Mouse (Mus musculus) c-Kit-positive CD71-positive TER-119-negative erythroid progenitor cells, embryonic 14.5 days (primary cell): ENCODE data around the gene Rps19.
"Not testable (repeated sequence)": the region's sequence is repeated elsewhere in the genome, so short reads cannot be mapped to it uniquely, and the experiment has no call there.

Experiments used
- DNase-seq: peaks from one replicate; pipeline ENCODE4 v3.0.0-alpha.2; 2013; ENCODE audit warnings: low read depth

The Rps19 gene

GRCm38 (mm10) chr7:24883896-24884692 lies at the start of gene Rps19:
TSS of gene Rps19 (plus strand) at chr7:24884371.
- DNase-seq = peak; percentile 99

GRCm38 (mm10) chr7:24838732-24839409 lies 45.3 kb upstream of the Rps19 start:
- not testable (repeated sequence) for DNase-seq

- no peak for DNase-seq
These were observed 44.8 kb upstream of the Rps19 start for GRCm38 (mm10) chr7:24839410-24839808.

GRCm38 (mm10) chr7:24840331-24840730 lies 43.8 kb upstream of the Rps19 start:
- DNase-seq = no peak

- no peak for DNase-seq
These were observed 43.2 kb upstream of the Rps19 start for GRCm38 (mm10) chr7:24841009-24841408.

GRCm38 (mm10) chr7:24844144-24844543 lies 40.0 kb upstream of the Rps19 start:
- no peak for DNase-seq

GRCm38 (mm10) chr7:24845181-24845580 lies 39.0 kb upstream of the Rps19 start:
- DNase-seq = no peak

- DNase-seq = peak; percentile 55
These were observed 38.5 kb upstream of the Rps19 start for GRCm38 (mm10) chr7:24845713-24846112.

GRCm38 (mm10) chr7:24846576-24846975 lies 37.6 kb upstream of the Rps19 start:
- not testable (repeated sequence) for DNase-seq

GRCm38 (mm10) chr7:24850162-24850561 lies 34.0 kb upstream of the Rps19 start:
- peak; percentile 15 for DNase-seq

GRCm38 (mm10) chr7:24850899-24851303 lies 33.3 kb upstream of the Rps19 start:
- DNase-seq = peak; percentile 72

- no peak for DNase-seq
These were observed 32.4 kb upstream of the Rps19 start for GRCm38 (mm10) chr7:24851596-24852325.

- DNase-seq = peak; percentile 84
These were observed 31.5 kb upstream of the Rps19 start for GRCm38 (mm10) chr7:24852557-24853232.

- no peak for DNase-seq
These were observed 31.0 kb upstream of the Rps19 start for GRCm38 (mm10) chr7:24853233-24853563.

- no peak for DNase-seq
These were observed 30.5 kb upstream of the Rps19 start for GRCm38 (mm10) chr7:24853695-24854094.

- DNase-seq = no peak
These were observed 27.6 kb upstream of the Rps19 start for GRCm38 (mm10) chr7:24856460-24857120.

GRCm38 (mm10) chr7:24859234-24859633 lies 24.9 kb upstream of the Rps19 start:
- DNase-seq = peak; percentile 48

GRCm38 (mm10) chr7:24861913-24862312 lies 22.3 kb upstream of the Rps19 start, which contains the start of gene Gm9844:
TSS of gene Gm9844 (plus strand) at chr7:24862213.
- DNase-seq = no peak

GRCm38 (mm10) chr7:24862853-24863252 lies 21.3 kb upstream of the Rps19 start:
- no peak for DNase-seq

GRCm38 (mm10) chr7:24864156-24864555 lies 20.0 kb upstream of the Rps19 start:
- no peak for DNase-seq

GRCm38 (mm10) chr7:24869080-24869479 lies 15.1 kb upstream of the Rps19 start:
- DNase-seq = no peak
